Mouse (Mus musculus) adipose tissue, adult 10 weeks (tissue): Measurements from ENCODE around the gene Hist1h2ba. TPM values are rescaled to one million over a fixed set of nuclear protein-coding genes. Genes with fewer than 3 reads are reported as not detected.

Experiments
- polyA plus RNA-seq: library from polyadenylated mRNA; stranded (reverse); fragments of 350-450 nt; fragmentation: Illumina TruSeq; extraction: RNeasy Lipid Tissue Mini Kit (QIAGEN cat#74804); gene quantifications from one replicate; pipeline ENCODE4 v1.2.3, GENCODE M21; 2014; ENCODE audit warnings: low read depth, low replicate concordance

The Hist1h2ba gene
- polyA plus RNA-seq: not detected

GRCm38 (mm10) chr13:23933421-23934210 lies at the start of gene Hist1h2ba:
Hist1h2ba (minus strand) TSS chr13:23934156.

GRCm38 (mm10) chr13:23934211-23934520 lies 210 bp upstream of the Hist1h2ba start, which contains the start of gene Hist1h2aa:
Hist1h2aa (plus strand) TSS chr13:23934462.

GRCm38 (mm10) chr13:23914376-23915167 lies 19.4 kb downstream of the Hist1h2ba start, which contains the start of gene Slc17a4:
Slc17a4 (minus strand) TSS chr13:23915009.

Other genes starting within 250 kb of the Hist1h2ba start
- 128 TPM for gene Hist1h2bc, start 250.0 kb downstream of the Hist1h2ba start, polyA plus RNA-seq
- not detected for gene Hist1h1t, start 238.3 kb downstream of the Hist1h2ba start, polyA plus RNA-seq
- gene Hist1h4c, start 235.7 kb downstream of the Hist1h2ba start, polyA plus RNA-seq: 0.73 TPM
- 35.7 TPM for gene Hfe, start 223.3 kb downstream of the Hist1h2ba start, polyA plus RNA-seq
- gene Hist1h1c, start 195.3 kb downstream of the Hist1h2ba start, polyA plus RNA-seq: 73.4 TPM
- not detected for gene Hist1h3c, start 188.6 kb downstream of the Hist1h2ba start, polyA plus RNA-seq
- not detected for gene Hist1h2bb, start 187.4 kb downstream of the Hist1h2ba start, polyA plus RNA-seq
- not detected for gene Hist1h2ab, start 183.0 kb downstream of the Hist1h2ba start, polyA plus RNA-seq
- not detected for gene Hist1h3b, start 181.9 kb downstream of the Hist1h2ba start, polyA plus RNA-seq
- not detected for gene Hist1h4b, start 177.1 kb downstream of the Hist1h2ba start, polyA plus RNA-seq
- 2.5 TPM for gene Hist1h4a, start 172.9 kb downstream of the Hist1h2ba start, polyA plus RNA-seq
- gene Hist1h3a, start 171.8 kb downstream of the Hist1h2ba start, polyA plus RNA-seq: not detected
- not detected for gene Hist1h1a, start 170.5 kb downstream of the Hist1h2ba start, polyA plus RNA-seq
- gene Trim38, start 164.2 kb downstream of the Hist1h2ba start, polyA plus RNA-seq: 0.15 TPM
- not detected for gene Slc17a2, start 127.2 kb downstream of the Hist1h2ba start, polyA plus RNA-seq
- not detected for gene Slc17a3, start 94.7 kb downstream of the Hist1h2ba start, polyA plus RNA-seq
- gene Slc17a1, start 66.4 kb downstream of the Hist1h2ba start, polyA plus RNA-seq: 0.35 TPM
- not detected for gene Slc17a4, start 19.1 kb downstream of the Hist1h2ba start, polyA plus RNA-seq
- gene Hist1h2aa, start 306 bp upstream of the Hist1h2ba start, polyA plus RNA-seq: not detected
- gene Scgn, start 57.1 kb upstream of the Hist1h2ba start, polyA plus RNA-seq: 0.69 TPM